Mouse (Mus musculus): ENCODE measurements around the gene Syt13. TPM values are rescaled to one million over a fixed set of nuclear protein-coding genes. Genes with fewer than 3 reads are reported as not detected.
A peak's percentile ranks its signal among the peaks of the same experiment; 100 is the strongest.

Gene Syt13
- total and polyA plus RNA-seq, 3 experiments, result not detected

GRCm38 (mm10) chr2:92966257-92966656 lies 51.4 kb downstream of the Syt13 start:
- dilution Hi-C loops (cut with MboI; ENCODE audit: extremely low pct_ligation_motif_present, extremely low pct_unique_long_range_greater_than_20kb, low sequenced_read_pairs) (no loop called here), in situ Hi-C loops (cut with MboI; ENCODE audit: low pct_ligation_motif_present, low pct_unique_long_range_greater_than_20kb, low sequenced_read_pairs) (no loop called here)

GRCm38 (mm10) chr2:92967032-92967838 lies 52.3 kb downstream of the Syt13 start:
- H3K79me2 ChIP-seq (replicated peaks; ENCODE audit: control insufficient read depth, extremely low read depth, insufficient read depth, poor library complexity, severe bottlenecking), result no peaks in the 10 kb centered on the region
- H3K4me2 ChIP-seq (ENCODE audit: insufficient read depth, low read depth, poor library complexity, severe bottlenecking), result no peak overlapping the region
- H3K4me1 ChIP-seq (ENCODE audit: control insufficient read depth in 1 of 2, insufficient read depth in 2 of 2), result no peaks in the 10 kb centered on the region
- H3K36me3 ChIP-seq (replicated peaks in 1 of 2; ENCODE audit: control insufficient read depth in 1 of 2, insufficient read depth in 1 of 2, low read length in 1 of 2), result no peaks in the 10 kb centered on the region
- H3K9me3 ChIP-seq (replicated peaks; ENCODE audit: low read length), result peaks cover 3% of the 10 kb centered on the region
- TF ChIP-seq RCOR1 (conservative IDR thresholded peaks at IDR 0.05; ENCODE audit: low read depth, low read length) (no peak), NELFE (IDR thresholded peaks at IDR 0.05; ENCODE audit: low read depth, low read length) (no peak), ZC3H11A (IDR thresholded peaks at IDR 0.05; ENCODE audit: low read depth, low read length) (no peak), MYC (IDR thresholded peaks at IDR 0.05; ENCODE audit: low read depth, low read length) (no peak), SIN3A (IDR thresholded peaks at IDR 0.05; ENCODE audit: low read length) (no peak), ELF1 (IDR thresholded peaks at IDR 0.05; ENCODE audit: low read depth, low read length) (no peak), USF2 (conservative IDR thresholded peaks at IDR 0.05; ENCODE audit: low read depth, low read length) (no peak), MAFK (IDR thresholded peaks at IDR 0.05; ENCODE audit: insufficient replicate concordance, low read length) (no peak), POLR2AphosphoS2 (IDR thresholded peaks at IDR 0.05; ENCODE audit: low read depth, low read length) (no peak), ZKSCAN1 (IDR thresholded peaks at IDR 0.05; ENCODE audit: borderline replicate concordance, low read depth, low read length) (no peak)
- H3K27ac ChIP-seq (ENCODE audit: insufficient read depth, low read depth), result no peak overlapping the region
- no peak for DNase-seq (ENCODE audit: extremely low read depth)
- dilution Hi-C loops (cut with MboI; ENCODE audit: extremely low pct_ligation_motif_present, extremely low pct_unique_long_range_greater_than_20kb, low sequenced_read_pairs), result no loop called here
- H3K4me3 ChIP-seq (replicated peaks in 1 of 3; ENCODE audit: low read depth in 2 of 3, low read length in 2 of 3, poor library complexity in 1 of 3), result no peak overlapping the region
- peaks cover 81% of the 10 kb centered on the region for H3K27me3 ChIP-seq (replicated peaks)
- no peak overlapping the region for H3K9ac ChIP-seq (ENCODE audit: insufficient read depth, low read depth)
- in situ Hi-C loops (cut with MboI; ENCODE audit: low pct_ligation_motif_present, low pct_unique_long_range_greater_than_20kb, low sequenced_read_pairs), result no loop called here

More at GRCm38 (mm10) chr2:92966257-92966656, 51.4 kb downstream of the Syt13 start:
- peaks cover 3% of the 10 kb centered on the region for H3K9me3 ChIP-seq (replicated peaks; ENCODE audit: low read length)
- H3K4me2 ChIP-seq (ENCODE audit: insufficient read depth, low read depth, poor library complexity, severe bottlenecking), result no peak overlapping the region
- TF ChIP-seq E2F4 (IDR thresholded peaks at IDR 0.05; ENCODE audit: insufficient replicate concordance, low read depth, low read length) (no peak), CTCF (conservative IDR thresholded peaks at IDR 0.05 in 1 of 2, IDR thresholded peaks at IDR 0.05 in 1 of 2; ENCODE audit: low read depth in 2 of 2, low read length in 2 of 2) (peak in 1 of 2 experiments; percentile 27; a peak in 2 of 4 replicates), HCFC1 (IDR thresholded peaks at IDR 0.05; ENCODE audit: low read depth, low read length) (no peak), SMC3 (IDR thresholded peaks at IDR 0.05; ENCODE audit: low read depth, low read length) (peak; percentile 20), RAD21 (IDR thresholded peaks at IDR 0.05; ENCODE audit: low read depth, low read length) (peak; percentile 13), NRF1 (IDR thresholded peaks at IDR 0.05; ENCODE audit: low read depth, low read length) (no peak)
- H3K27me3 ChIP-seq (replicated peaks), result peaks cover 79% of the 10 kb centered on the region
- H3K27ac ChIP-seq (ENCODE audit: insufficient read depth, low read depth), result no peak overlapping the region
- H3K36me3 ChIP-seq (replicated peaks in 1 of 2; ENCODE audit: control insufficient read depth in 1 of 2, insufficient read depth in 1 of 2, low read length in 1 of 2), result no peaks in the 10 kb centered on the region
- DNase-seq (ENCODE audit: extremely low read depth), result no peak
- no peaks in the 10 kb centered on the region for H3K79me2 ChIP-seq (replicated peaks; ENCODE audit: control insufficient read depth, extremely low read depth, insufficient read depth, poor library complexity, severe bottlenecking)
- no peak overlapping the region for H3K4me3 ChIP-seq (replicated peaks in 1 of 3; ENCODE audit: low read depth in 2 of 3, low read length in 2 of 3, poor library complexity in 1 of 3)
- no peak overlapping the region for H3K9ac ChIP-seq (ENCODE audit: insufficient read depth, low read depth)
- H3K4me1 ChIP-seq (ENCODE audit: control insufficient read depth in 1 of 2, insufficient read depth in 2 of 2), result no peaks in the 10 kb centered on the region

Measured in CH12.LX (cell line).